Mouse (Mus musculus): Measurements from ENCODE around the gene Smarcd1.

Gene Smarcd1

DNA sequence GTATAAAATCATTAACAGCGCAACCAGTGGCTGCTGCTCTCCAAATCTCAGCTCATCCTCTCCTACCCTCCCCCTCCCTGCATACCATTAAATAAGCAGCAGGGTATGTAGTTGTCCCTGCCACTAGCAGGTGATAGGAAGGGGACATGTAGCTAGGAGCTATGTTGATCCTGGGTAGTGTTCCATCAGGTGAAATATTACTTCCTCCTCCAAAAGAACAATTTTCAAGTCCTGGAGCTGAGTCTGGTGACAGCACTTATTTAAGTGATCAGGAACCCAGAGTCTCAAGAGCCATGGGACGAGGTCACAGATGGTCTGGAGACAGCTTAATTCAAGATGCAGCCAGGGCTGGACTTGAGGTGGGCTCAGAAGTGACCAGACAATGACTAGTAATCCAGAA is 33.7 kb downstream of the Smarcd1 start:
- peak; percentile 100 for DNase-seq

DNA sequence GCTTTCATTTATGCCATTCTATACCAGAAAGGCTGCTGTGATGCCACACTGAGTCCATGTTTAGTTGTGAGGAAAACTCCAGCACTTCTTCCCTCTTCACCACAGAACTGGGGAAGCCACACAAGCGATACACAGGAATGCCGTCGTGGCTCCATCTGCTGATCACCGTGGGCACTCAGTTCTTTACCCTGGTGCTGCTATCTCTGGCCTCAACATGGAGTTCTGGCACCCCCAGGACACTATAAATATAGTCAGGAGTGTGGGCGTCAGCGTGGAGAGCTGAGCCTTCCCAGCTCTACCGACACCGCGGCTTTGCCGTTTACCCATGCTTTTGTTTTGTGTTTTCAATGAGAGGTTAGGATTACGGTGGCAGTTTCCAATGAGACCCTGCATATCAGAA is 34.7 kb downstream of the Smarcd1 start:
- DNase-seq: no peak

- DNase-seq: no peak
Observed at GRCm38 (mm10) chr15:99740229-99740628, 38.3 kb downstream of the Smarcd1 start.

- DNase-seq: no peak
Observed at GRCm38 (mm10) chr15:99754204-99754603, 52.3 kb downstream of the Smarcd1 start.
